Mouse (Mus musculus) olfactory bulb, adult 2 months (tissue): ENCODE results near the gene Dnmt3a. TPM values are rescaled to one million over a fixed set of nuclear protein-coding genes. Genes with fewer than 3 reads are reported as not detected.

Experiments
- H3K27ac ChIP-seq: fragments of 200-500 bp; 2 replicates; pipeline ENCODE4 v1.5.1; 2012; ENCODE audit warnings: low read depth, low read length; ENCODE audit not compliant: insufficient read depth
- H3K4me1 ChIP-seq: fragments of 200-500 bp; 2 replicates; pipeline ENCODE4 v1.6.1; 2012; ENCODE audit warnings: low read length; ENCODE audit not compliant: control insufficient read depth, insufficient read depth
- H3K4me3 ChIP-seq: fragments of 200-500 bp; 2 replicates; pipeline ENCODE4 v1.5.1; 2012; ENCODE audit warnings: mild to moderate bottlenecking, low read depth, low read length, moderate library complexity; ENCODE audit not compliant: insufficient read depth
- CTCF ChIP-seq: fragments of 200-500 bp; IDR thresholded peaks from 2 replicates; pipeline ENCODE4 v1.5.1; 2012; ENCODE audit warnings: low read depth, mild to moderate bottlenecking, low read length, moderate library complexity; ENCODE audit not compliant: insufficient read depth
- POLR2A ChIP-seq: fragments of 200-500 bp; IDR thresholded peaks from 2 replicates; pipeline ENCODE4 v1.6.1; 2012; ENCODE audit warnings: mild to moderate bottlenecking, low read depth, low read length, moderate library complexity; ENCODE audit not compliant: insufficient read depth
- WGBS: fragments of 180-500 bp; shearing (Covaris S2); methylation state at CpG from one replicate; pipeline ENCODE4 v1.1.7; 2018; 5-methylcytosine and 5-hydroxymethylcytosine counted together
- polyA plus RNA-seq: library from polyadenylated mRNA; stranded (reverse); fragments of >200 nt; gene quantifications from 2 replicates; pipeline ENCODE4 v1.2.4, GENCODE M21; 2012; ENCODE audit warnings: low replicate concordance; ENCODE audit not compliant: missing spikeins, insufficient read depth, insufficient read length

Dnmt3a gene
- polyA plus RNA-seq, 1 experiment = not detected

GRCm38 (mm10) chr12:3841121-3841520 is 35.3 kb downstream of the Dnmt3a start:
- no peak for TF ChIP-seq CTCF
- no peak for TF ChIP-seq POLR2A
- WGBS = 35% methylated on average over 4 of the region's 4 CpGs
- H3K27ac ChIP-seq = no peak overlapping the region
- H3K4me1 ChIP-seq = peaks cover 54% of the 10 kb centered on the region
- no peak overlapping the region for H3K4me3 ChIP-seq

DNA sequence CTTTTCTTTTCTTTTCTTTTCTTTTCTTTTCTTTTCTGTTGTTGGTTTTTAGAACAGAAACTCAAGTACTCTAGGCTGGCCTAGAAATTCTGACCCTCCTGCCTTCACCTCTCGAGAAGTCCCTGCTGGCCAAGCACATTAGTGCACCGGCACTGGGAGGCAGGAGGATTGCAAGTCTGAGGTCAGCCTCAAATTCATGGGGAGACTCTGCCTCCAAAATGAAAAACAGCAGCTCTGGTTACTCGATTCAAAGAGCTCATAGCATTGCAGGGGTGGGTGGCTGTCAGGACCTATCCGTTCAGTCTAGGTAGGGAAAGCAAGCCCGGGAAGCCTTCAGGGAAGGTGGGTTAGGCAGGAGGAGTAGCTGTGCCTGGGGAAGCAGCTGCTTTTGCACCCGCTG is 37.0 kb downstream of the Dnmt3a start:
- WGBS = 35% methylated on average over 6 of the region's 6 CpGs
- peaks cover 42% of the 10 kb centered on the region for H3K4me1 ChIP-seq
- no peak overlapping the region for H3K4me3 ChIP-seq
- TF ChIP-seq CTCF (no peak), POLR2A (no peak)
- H3K27ac ChIP-seq = no peak overlapping the region

DNA sequence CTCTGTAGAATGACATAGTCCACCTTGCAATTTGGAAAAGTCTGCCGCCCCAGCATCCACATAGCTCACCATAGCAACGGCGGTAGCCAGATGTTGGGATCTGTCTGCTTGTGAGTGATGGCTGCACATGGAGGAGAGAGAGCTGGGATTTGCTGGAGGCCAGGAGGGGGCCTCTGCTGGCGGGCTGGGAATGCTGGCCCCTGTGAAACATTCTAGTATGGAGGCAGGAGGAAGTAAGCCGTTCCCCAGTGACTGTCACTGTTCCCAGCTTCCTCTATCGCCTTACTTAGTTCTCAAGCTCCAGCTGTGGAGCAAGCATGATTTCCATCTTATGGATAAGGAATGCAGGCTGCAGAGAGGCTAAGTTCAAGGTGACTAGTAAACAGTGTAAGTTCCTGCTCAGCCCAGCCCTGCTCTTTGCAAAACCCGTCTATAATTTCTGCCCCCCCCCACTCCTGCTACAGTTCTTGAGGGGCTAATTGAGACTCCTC is 37.6 kb downstream of the Dnmt3a start:
- H3K27ac ChIP-seq = 0 out of 2 replicates have a peak overlapping the region, but pooled peaks have one; percentile 9
- TF ChIP-seq CTCF (no peak), POLR2A (no peak)
- WGBS = 15% methylated on average over 7 of the region's 7 CpGs
- peaks cover 37% of the 10 kb centered on the region for H3K4me1 ChIP-seq
- H3K4me3 ChIP-seq = no peak overlapping the region

- 30% methylated on average over 7 of the region's 7 CpGs for WGBS
- TF ChIP-seq POLR2A (no peak), CTCF (no peak)
- Histone ChIP-seq H3K4me1 (peaks cover 37% of the 10 kb centered on the region), H3K4me3 (no peak overlapping the region), H3K27ac (0 out of 2 replicates have a peak overlapping the region, but pooled peaks have one; percentile 2)
Measured at GRCm38 (mm10) chr12:3843918-3844317, 38.1 kb downstream of the Dnmt3a start.

DNA sequence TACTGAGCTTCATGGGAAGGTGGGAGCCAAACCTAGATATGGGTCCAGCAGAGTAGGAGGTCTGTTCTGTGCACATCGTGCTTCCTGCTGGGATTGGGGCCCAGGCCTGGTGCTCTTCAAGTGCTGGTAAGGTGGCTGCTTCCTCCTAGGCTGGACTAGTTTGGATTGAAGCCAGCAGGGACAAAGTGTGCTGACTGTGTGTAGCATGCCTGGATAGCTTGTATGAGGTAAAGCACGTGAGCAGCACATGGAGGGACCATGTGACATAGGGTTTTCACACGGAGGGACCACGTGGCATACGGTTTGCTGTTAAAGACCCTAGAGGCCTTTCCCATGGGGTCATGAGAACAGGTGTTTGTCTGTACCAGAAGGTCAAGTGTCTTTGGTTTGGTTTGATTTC is 38.5 kb downstream of the Dnmt3a start:
- peaks cover 35% of the 10 kb centered on the region for H3K4me1 ChIP-seq
- TF ChIP-seq POLR2A (no peak), CTCF (no peak)
- WGBS = 70% methylated on average over 5 of the region's 5 CpGs
- no peak overlapping the region for H3K4me3 ChIP-seq
- 0 out of 2 replicates have a peak overlapping the region, but pooled peaks have one; percentile 2 for H3K27ac ChIP-seq

DNA sequence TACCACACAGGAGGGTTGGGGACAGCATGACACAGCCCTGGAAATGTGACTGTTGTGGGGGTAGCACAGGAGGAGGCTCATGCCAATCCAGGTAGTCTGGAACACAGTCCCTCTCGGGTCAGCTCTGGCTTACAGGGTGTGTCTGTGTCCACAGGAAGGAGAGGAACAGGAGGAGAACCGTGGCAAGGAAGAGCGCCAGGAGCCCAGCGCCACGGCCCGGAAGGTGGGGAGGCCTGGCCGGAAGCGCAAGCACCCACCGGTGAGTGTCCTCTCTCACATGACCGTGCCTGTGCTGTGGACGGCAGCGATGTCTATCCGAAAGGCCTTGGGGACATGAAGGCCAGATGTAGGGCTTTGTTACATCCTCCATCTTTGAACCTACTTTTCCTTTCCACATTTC is 43.7 kb downstream of the Dnmt3a start:
- 92% methylated on average over 13 of the region's 13 CpGs for WGBS
- Histone ChIP-seq H3K4me1 (peaks cover 42% of the 10 kb centered on the region), H3K27ac (peak overlapping the region; percentile 82), H3K4me3 (no peak overlapping the region)
- TF ChIP-seq CTCF (no peak), POLR2A (no peak)

DNA sequence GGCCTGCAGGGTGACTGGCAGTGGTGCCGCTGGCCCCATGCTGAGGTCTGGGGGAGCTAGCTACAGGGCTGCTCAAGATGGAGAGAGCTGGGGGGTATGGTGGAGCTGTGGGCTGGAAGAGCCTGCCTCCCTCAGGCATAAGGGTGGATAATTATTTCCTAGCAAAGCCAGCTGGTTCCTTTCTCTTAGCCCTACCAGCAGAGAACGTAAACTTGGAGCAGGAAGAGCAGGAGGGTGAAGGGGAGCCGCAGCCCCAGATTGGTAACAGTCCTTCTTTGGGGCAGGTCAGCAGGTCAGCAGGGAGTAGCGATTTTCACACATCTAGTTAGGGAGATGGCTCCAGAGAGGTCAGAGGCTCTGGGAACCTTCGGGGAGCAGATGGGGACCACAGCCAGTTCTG is 44.4 kb downstream of the Dnmt3a start:
- peak overlapping the region; percentile 82 for H3K27ac ChIP-seq
- no peak overlapping the region for H3K4me3 ChIP-seq
- WGBS = 39% methylated on average over 5 of the region's 5 CpGs
- peaks cover 42% of the 10 kb centered on the region for H3K4me1 ChIP-seq
- no peak for TF ChIP-seq POLR2A
- 0 out of 2 replicates have a peak, but pooled peaks have one; percentile 23 for TF ChIP-seq CTCF

GRCm38 (mm10) chr12:3850731-3851130 is 44.9 kb downstream of the Dnmt3a start:
- Histone ChIP-seq H3K4me1 (peaks cover 40% of the 10 kb centered on the region), H3K27ac (0 out of 2 replicates have a peak overlapping the region, but pooled peaks have one; percentile 82), H3K4me3 (no peak overlapping the region)
- TF ChIP-seq CTCF = no peak
- no peak for TF ChIP-seq POLR2A
- WGBS = 69% methylated on average over 6 of the region's 6 CpGs

- 76% methylated on average over 4 of the region's 4 CpGs for WGBS
- no peak for TF ChIP-seq POLR2A
- no peak for TF ChIP-seq CTCF
- H3K27ac ChIP-seq = no peak overlapping the region
- no peak overlapping the region for H3K4me3 ChIP-seq
- H3K4me1 ChIP-seq = peaks cover 41% of the 10 kb centered on the region
Measured at GRCm38 (mm10) chr12:3851179-3851578, 45.4 kb downstream of the Dnmt3a start.
